Mouse (Mus musculus): ENCODE results near the gene Trp73. TPM values are rescaled to one million over a fixed set of nuclear protein-coding genes. Genes with fewer than 3 reads are reported as not detected.

Gene Trp73
- polyA plus RNA-seq (2015; fragmentation: Illumina TruSeq; extraction: RNeasy Lipid Tissue Mini Kit (QIAGEN cat#74804); ENCODE audit: insufficient read depth, low read depth, low replicate concordance) = not detected

GRCm38 (mm10) chr4:154140182-154140212 is at the start of gene Trp73:
Gene Trp73, minus strand, starts transcription at chr4:154140208.

GRCm38 (mm10) chr4:154170506-154171150 is 30.6 kb upstream of the Trp73 start, which contains the start of gene Megf6:
Gene Megf6, plus strand, starts transcription at chr4:154170730.

GRCm38 (mm10) chr4:154160538-154161390 is 20.8 kb upstream of the Trp73 start, which contains the start of gene Tprgl:
Gene Tprgl, minus strand, starts transcription at chr4:154160666.

GRCm38 (mm10) chr4:154142211-154143040 is 2.4 kb upstream of the Trp73 start, which contains the start of gene Wrap73:
Gene Wrap73, plus strand, starts transcription at chr4:154142372.

GRCm38 (mm10) chr4:154042577-154042976 is 97.4 kb downstream of the Trp73 start, which contains the start of gene Ccdc27:
Gene Ccdc27, minus strand, starts transcription at chr4:154042677.

GRCm38 (mm10) chr4:154025641-154026440 is 114.2 kb downstream of the Trp73 start, which contains the start of gene Smim1:
Gene Smim1, minus strand, starts transcription at chr4:154026230.

GRCm38 (mm10) chr4:154011646-154012089 is 128.3 kb downstream of the Trp73 start, which contains the start of gene Lrrc47:
Gene Lrrc47, plus strand, starts transcription at chr4:154011731.

Other genes with a start within 250 kb of the Trp73 start
- gene A430005L14Rik, start 183.0 kb downstream of the Trp73 start, polyA plus RNA-seq (2015; fragmentation: Illumina TruSeq; extraction: RNeasy Lipid Tissue Mini Kit (QIAGEN cat#74804); ENCODE audit: insufficient read depth, low read depth, low replicate concordance) = 10.4 TPM
- 4.0 TPM for gene Dffb, start 165.1 kb downstream of the Trp73 start, polyA plus RNA-seq (2015; fragmentation: Illumina TruSeq; extraction: RNeasy Lipid Tissue Mini Kit (QIAGEN cat#74804); ENCODE audit: insufficient read depth, low read depth, low replicate concordance)
- gene Cep104, start 165.0 kb downstream of the Trp73 start, polyA plus RNA-seq (2015; fragmentation: Illumina TruSeq; extraction: RNeasy Lipid Tissue Mini Kit (QIAGEN cat#74804); ENCODE audit: insufficient read depth, low read depth, low replicate concordance) = 4.0 TPM
- gene Lrrc47, start 128.5 kb downstream of the Trp73 start, polyA plus RNA-seq (2015; fragmentation: Illumina TruSeq; extraction: RNeasy Lipid Tissue Mini Kit (QIAGEN cat#74804); ENCODE audit: insufficient read depth, low read depth, low replicate concordance) = 11.4 TPM
- 26.5 TPM for gene Smim1, start 114.0 kb downstream of the Trp73 start, polyA plus RNA-seq (2015; fragmentation: Illumina TruSeq; extraction: RNeasy Lipid Tissue Mini Kit (QIAGEN cat#74804); ENCODE audit: insufficient read depth, low read depth, low replicate concordance)
- not detected for gene Ccdc27, start 97.5 kb downstream of the Trp73 start, polyA plus RNA-seq (2015; fragmentation: Illumina TruSeq; extraction: RNeasy Lipid Tissue Mini Kit (QIAGEN cat#74804); ENCODE audit: insufficient read depth, low read depth, low replicate concordance)
- gene Wrap73, start 2.2 kb upstream of the Trp73 start, polyA plus RNA-seq (2015; fragmentation: Illumina TruSeq; extraction: RNeasy Lipid Tissue Mini Kit (QIAGEN cat#74804); ENCODE audit: insufficient read depth, low read depth, low replicate concordance) = 3.3 TPM
- 29.5 TPM for gene Tprgl, start 20.5 kb upstream of the Trp73 start, polyA plus RNA-seq (2015; fragmentation: Illumina TruSeq; extraction: RNeasy Lipid Tissue Mini Kit (QIAGEN cat#74804); ENCODE audit: insufficient read depth, low read depth, low replicate concordance)
- 4.2 TPM for gene Megf6, start 30.5 kb upstream of the Trp73 start, polyA plus RNA-seq (2015; fragmentation: Illumina TruSeq; extraction: RNeasy Lipid Tissue Mini Kit (QIAGEN cat#74804); ENCODE audit: insufficient read depth, low read depth, low replicate concordance)
- gene Arhgef16, start 161.5 kb upstream of the Trp73 start, polyA plus RNA-seq (2015; fragmentation: Illumina TruSeq; extraction: RNeasy Lipid Tissue Mini Kit (QIAGEN cat#74804); ENCODE audit: insufficient read depth, low read depth, low replicate concordance) = 8.6 TPM
- not detected for gene B230104I21Rik, start 195.9 kb upstream of the Trp73 start, polyA plus RNA-seq (2015; fragmentation: Illumina TruSeq; extraction: RNeasy Lipid Tissue Mini Kit (QIAGEN cat#74804); ENCODE audit: insufficient read depth, low read depth, low replicate concordance)